ENCODE assay signal across 8 mouse cellular contexts in genomic region chr16:4939412-4939811, GRCm38 (mm10). TPM values are rescaled to one million over a fixed set of nuclear protein-coding genes. Genes with fewer than 3 reads are reported as not detected.
DNase-seq lines count a peak whose midpoint lies in the region; ATAC-seq and TF ChIP-seq lines count a peak whose summit lies in the region.

No protein-coding gene starts in this region.

- no peaks in the 10 kb centered on the region for H3K9me3 ChIP-seq in heart, embryonic 12.5 days (replicated peaks)
- no peaks in the 10 kb centered on the region for H3K9me3 ChIP-seq in kidney, postnatal 0 days (replicated peaks; ENCODE audit: low read length)

- peak overlapping the region; percentile 49 for H3K27ac ChIP-seq in brown adipose tissue, adult 24 weeks (replicated peaks; ENCODE audit: low read depth, low read length)
- peak overlapping the region; percentile 80 for H3K27ac ChIP-seq in heart, embryonic 12.5 days (ENCODE audit: poor library complexity, severe bottlenecking)
- peak overlapping the region; percentile 92 for H3K27ac ChIP-seq in kidney, postnatal 0 days
- peak overlapping the region; percentile 27 for H3K27ac ChIP-seq in small intestine, adult 2 months (ENCODE audit: insufficient read depth, low read depth, low read length)

- H3K4me1 ChIP-seq in brown adipose tissue, adult 24 weeks (ENCODE audit: control insufficient read depth, insufficient read depth, insufficient read length, low read length): peaks cover 17% of the 10 kb centered on the region
- peaks cover 23% of the 10 kb centered on the region for H3K4me1 ChIP-seq in heart, embryonic 12.5 days (replicated peaks)
- H3K4me1 ChIP-seq in kidney, postnatal 0 days (replicated peaks; ENCODE audit: insufficient read depth, low read length): peaks cover 15% of the 10 kb centered on the region; the same call in 1 of the 2 replicates
- peaks cover 6% of the 10 kb centered on the region; the same call in 1 of the 2 replicates for H3K4me1 ChIP-seq in small intestine, adult 2 months (ENCODE audit: control insufficient read depth, insufficient read depth, insufficient read length, low read length)

- peak overlapping the region; percentile 95 for H3K9ac ChIP-seq in heart, embryonic 12.5 days
- H3K9ac ChIP-seq in kidney, postnatal 0 days (ENCODE audit: low read depth, low read length): peak overlapping the region; percentile 96

- no peak for TF ChIP-seq POLR2A in small intestine, adult 2 months (IDR thresholded peaks at IDR 0.05; ENCODE audit: low read depth, low read length)

- no peaks in the 10 kb centered on the region for H3K27me3 ChIP-seq in heart, embryonic 12.5 days (replicated peaks)
- no peaks in the 10 kb centered on the region for H3K27me3 ChIP-seq in kidney, postnatal 0 days (ENCODE audit: insufficient read depth, low read length)
- H3K27me3 ChIP-seq in small intestine, adult 2 months (ENCODE audit: control insufficient read depth, insufficient read depth, low read length): no peaks in the 10 kb centered on the region

- peak; percentile 55 for ATAC-seq in heart, embryonic 12.5 days (ENCODE audit: insufficient number of reproducible peaks, low FRiP score)
- ATAC-seq in kidney, postnatal 0 days (replicated peaks; ENCODE audit: low FRiP score, low read depth): peak; percentile 63

- H3K4me2 ChIP-seq in heart, embryonic 12.5 days: peak overlapping the region; percentile 91
- peak overlapping the region; percentile 95 for H3K4me2 ChIP-seq in kidney, postnatal 0 days (ENCODE audit: low read length)

- peak; percentile 56 for DNase-seq in adrenal gland, adult 2 months
- no peak for DNase-seq in adrenal gland, postnatal 4 days (ENCODE audit: low spot score in 2 of 2)
- peak; percentile 67 for DNase-seq in 3134 (ENCODE audit: extremely low read depth, insufficient read length, low spot score)
- peak; percentile 42 for DNase-seq in kidney, postnatal 0 days (ENCODE audit: low spot score)
- peak; percentile 59 for DNase-seq in lung, postnatal 10 days

- TF ChIP-seq CTCF in kidney, postnatal 0 days (IDR thresholded peaks at IDR 0.05; ENCODE audit: low read depth): no peak
- no peak for TF ChIP-seq CTCF in small intestine, adult 2 months (IDR thresholded peaks at IDR 0.05; ENCODE audit: extremely low read depth, insufficient read length, insufficient replicate concordance, low read depth, low read length)

- peaks cover 78% of the 10 kb centered on the region for H3K36me3 ChIP-seq in heart, embryonic 12.5 days
- peaks cover 43% of the 10 kb centered on the region for H3K36me3 ChIP-seq in kidney, postnatal 0 days (ENCODE audit: insufficient read depth, low read length)
- H3K36me3 ChIP-seq in small intestine, adult 2 months (ENCODE audit: control insufficient read depth, insufficient read depth, low read length): peaks cover 48% of the 10 kb centered on the region

- H3K4me3 ChIP-seq in brown adipose tissue, adult 24 weeks (ENCODE audit: insufficient read depth, low read depth, low read length): peak overlapping the region; percentile 88
- H3K4me3 ChIP-seq in heart, embryonic 12.5 days: peak overlapping the region; percentile 89
- H3K4me3 ChIP-seq in kidney, postnatal 0 days (replicated peaks; ENCODE audit: low read depth, low read length): peak overlapping the region; percentile 83
- H3K4me3 ChIP-seq in small intestine, adult 2 months (ENCODE audit: low read depth, low read length): peak overlapping the region; percentile 91

- WGBS in heart, embryonic 12.5 days: 2% methylated on average over 16 of the region's 16 CpGs
- 0% methylated on average over 16 of the region's 16 CpGs for WGBS in kidney, postnatal 0 days
- WGBS in small intestine, adult 2 months: 2% methylated on average over 16 of the region's 16 CpGs

RNA-seq across cellular contexts. Expression of gene Nudt16l1, which starts 0.9 kb away (rescaled TPM):
- total RNA-seq in adrenal gland, adult 2 months (2021): 10 to 100 TPM; 50.6 to 67.6 TPM
- 125 and 130 TPM in 2 replicates for polyA plus RNA-seq in adrenal gland, adult 2 months (2012; rRNA removed)
- 100 to 1,000 TPM; 105 to 110 TPM for total RNA-seq in adrenal gland, postnatal 4 days (2021)
- polyA plus RNA-seq in brown adipose tissue, adult 24 weeks (2012; ENCODE audit: insufficient read depth, insufficient read length, missing spikeins): 34.4 and 43.4 TPM in 2 replicates
- 92.3 and 97.3 TPM in 2 replicates for polyA plus RNA-seq in heart, embryonic 12.5 days (2016; fragmentation: Nextera tagmentation; extraction: Ambion mirVana)
- polyA plus RNA-seq in kidney, postnatal 0 days (2015; fragmentation: Nextera tagmentation; extraction: Ambion mirVana): 152 and 161 TPM in 2 replicates
- polyA plus RNA-seq in small intestine, adult 2 months (2012; rRNA removed): 23.7 and 42.6 TPM in 2 replicates

RNA-seq across cellular contexts. Expression of gene Anks3, which starts 24.6 kb away (rescaled TPM):
- total RNA-seq in adrenal gland, adult 2 months (2021): 10 to 100 TPM; 30.8 to 33.9 TPM
- 39.2 and 45.3 TPM in 2 replicates for polyA plus RNA-seq in adrenal gland, adult 2 months (2012; rRNA removed)
- total RNA-seq in adrenal gland, postnatal 4 days (2021): 10 to 100 TPM; 51.9 to 60.5 TPM
- polyA plus RNA-seq in brown adipose tissue, adult 24 weeks (2012; ENCODE audit: insufficient read depth, insufficient read length, missing spikeins): 12.0 and 14.1 TPM in 2 replicates
- 34.4 and 34.8 TPM in 2 replicates for polyA plus RNA-seq in heart, embryonic 12.5 days (2016; fragmentation: Nextera tagmentation; extraction: Ambion mirVana)
- polyA plus RNA-seq in kidney, postnatal 0 days (2015; fragmentation: Nextera tagmentation; extraction: Ambion mirVana): 54.1 and 55.9 TPM in 2 replicates
- polyA plus RNA-seq in small intestine, adult 2 months (2012; rRNA removed): 17.9 and 34.8 TPM in 2 replicates

RNA-seq across cellular contexts. Expression of gene Mgrn1, which starts 53.4 kb away (rescaled TPM):
- 10 to 100 TPM; 79.3 to 87.4 TPM for total RNA-seq in adrenal gland, adult 2 months (2021)
- polyA plus RNA-seq in adrenal gland, adult 2 months (2012; rRNA removed): 134 and 157 TPM in 2 replicates
- 10 to 100 TPM; 91.7 to 96.1 TPM for total RNA-seq in adrenal gland, postnatal 4 days (2021)
- polyA plus RNA-seq in brown adipose tissue, adult 24 weeks (2012; ENCODE audit: insufficient read depth, insufficient read length, missing spikeins): 50.6 and 52.6 TPM in 2 replicates
- polyA plus RNA-seq in heart, embryonic 12.5 days (2016; fragmentation: Nextera tagmentation; extraction: Ambion mirVana): 114 and 116 TPM in 2 replicates
- 85.9 and 99.0 TPM in 2 replicates for polyA plus RNA-seq in kidney, postnatal 0 days (2015; fragmentation: Nextera tagmentation; extraction: Ambion mirVana)
- 81.9 and 164 TPM in 2 replicates for polyA plus RNA-seq in small intestine, adult 2 months (2012; rRNA removed)

RNA-seq across cellular contexts. Expression of gene Sept12, which starts 58.2 kb away (rescaled TPM):
- not detected for total RNA-seq in adrenal gland, adult 2 months (2021)
- not detected in 2 replicates for polyA plus RNA-seq in adrenal gland, adult 2 months (2012; rRNA removed)
- under 1 TPM in 1 of 2 experiments, not detected in 1; 0.22 TPM for total RNA-seq in adrenal gland, postnatal 4 days (2021)
- not detected in 2 replicates for polyA plus RNA-seq in brown adipose tissue, adult 24 weeks (2012; ENCODE audit: insufficient read depth, insufficient read length, missing spikeins)
- not detected in 2 replicates for polyA plus RNA-seq in heart, embryonic 12.5 days (2016; fragmentation: Nextera tagmentation; extraction: Ambion mirVana)
- not detected in 2 replicates for polyA plus RNA-seq in kidney, postnatal 0 days (2015; fragmentation: Nextera tagmentation; extraction: Ambion mirVana)
- polyA plus RNA-seq in small intestine, adult 2 months (2012; rRNA removed): 0.15 TPM in 1 of 2 replicates, not detected in the other

RNA-seq across cellular contexts. Expression of gene Ubald1, which starts 59.3 kb away (rescaled TPM):
- total RNA-seq in adrenal gland, adult 2 months (2021): 10 to 100 TPM; 32.8 to 37.8 TPM
- 59.7 and 68.0 TPM in 2 replicates for polyA plus RNA-seq in adrenal gland, adult 2 months (2012; rRNA removed)
- 10 to 100 TPM; 32.7 to 36.3 TPM for total RNA-seq in adrenal gland, postnatal 4 days (2021)
- 14.2 and 16.7 TPM in 2 replicates for polyA plus RNA-seq in brown adipose tissue, adult 24 weeks (2012; ENCODE audit: insufficient read depth, insufficient read length, missing spikeins)
- polyA plus RNA-seq in heart, embryonic 12.5 days (2016; fragmentation: Nextera tagmentation; extraction: Ambion mirVana): 26.8 and 27.1 TPM in 2 replicates
- polyA plus RNA-seq in kidney, postnatal 0 days (2015; fragmentation: Nextera tagmentation; extraction: Ambion mirVana): 39.4 and 41.5 TPM in 2 replicates
- 21.0 and 37.1 TPM in 2 replicates for polyA plus RNA-seq in small intestine, adult 2 months (2012; rRNA removed)

Comparison
In these comparisons a context has a peak if more than half of its experiments do, and no peak if none do; other contexts are left out.
1. DNase-seq: peak in adrenal gland, adult 2 months (single experiment), 3134 (single experiment), kidney, postnatal 0 days (single experiment) and lung, postnatal 10 days (single experiment); none in adrenal gland, postnatal 4 days (0 of 2).
2. H3K27ac ChIP-seq: peak in every context shown above with its lines; median percentile 92 in kidney, postnatal 0 days; 80 in heart, embryonic 12.5 days; 49 in brown adipose tissue, adult 24 weeks; 27 in small intestine, adult 2 months.
3. Peak in every context shown above with its lines, with median percentiles within 50 percentile points of each other: H3K4me3 ChIP-seq.